Mouse (Mus musculus) embryonic facial prominence, embryonic 12.5 days (tissue): ENCODE results near the gene Ryr1. TPM values are rescaled to one million over a fixed set of nuclear protein-coding genes. Genes with fewer than 3 reads are reported as not detected.

Experiments
- ATAC-seq: fragments of 200-750 bp; cut with Nextera tagmentation; 2 replicates; pipeline ENCODE4 v1.8.0; 2017; ENCODE audit not compliant: insufficient number of reproducible peaks, insufficient read depth, low FRiP score, low TSS enrichment
- H3K27ac ChIP-seq: fragments of 300-500 bp; sonication (generic); 2 replicates; pipeline ENCODE4 v1.5.1; 2016; ENCODE audit warnings: mild to moderate bottlenecking
- H3K27me3 ChIP-seq: fragments of 300-500 bp; sonication (generic); 2 replicates; pipeline ENCODE4 v1.6.1; 2016; ENCODE audit warnings: mild to moderate bottlenecking, moderate library complexity
- H3K36me3 ChIP-seq: fragments of 300-500 bp; sonication (generic); 2 replicates; pipeline ENCODE4 v1.6.1; 2016; ENCODE audit warnings: mild to moderate bottlenecking
- H3K4me1 ChIP-seq: fragments of 300-500 bp; sonication (generic); 2 replicates; pipeline ENCODE4 v1.6.1; 2016
- H3K4me2 ChIP-seq: fragments of 300-500 bp; sonication (generic); replicated peaks from 2 replicates; pipeline ENCODE4 v1.6.1; 2016; ENCODE audit warnings: mild to moderate bottlenecking, moderate library complexity
- H3K4me3 ChIP-seq: fragments of 300-500 bp; sonication (generic); 2 replicates; pipeline ENCODE4 v1.5.1; 2016; ENCODE audit warnings: mild to moderate bottlenecking
- H3K9ac ChIP-seq: fragments of 300-500 bp; sonication (generic); 2 replicates; pipeline ENCODE4 v1.6.1; 2016; ENCODE audit warnings: mild to moderate bottlenecking, moderate library complexity
- H3K9me3 ChIP-seq: fragments of 300-500 bp; sonication (generic); 2 replicates; pipeline ENCODE4 v1.6.1; 2016; ENCODE audit warnings: mild to moderate bottlenecking, moderate library complexity
- WGBS: fragments of 180-500 bp; shearing (Covaris S2); methylation state at CpG from one replicate; pipeline ENCODE4 v1.1.7; 2016; 5-methylcytosine and 5-hydroxymethylcytosine counted together
- polyA plus RNA-seq: library from polyadenylated mRNA; unstranded; fragments of >200 nt; fragmentation: Nextera tagmentation; extraction: Ambion mirVana; gene quantifications from 2 replicates; pipeline ENCODE4 v1.2.1, GENCODE M21; 2016

Ryr1 gene
- polyA plus RNA-seq, 1 experiment from 2014 or later: 3.7 TPM

DNA sequence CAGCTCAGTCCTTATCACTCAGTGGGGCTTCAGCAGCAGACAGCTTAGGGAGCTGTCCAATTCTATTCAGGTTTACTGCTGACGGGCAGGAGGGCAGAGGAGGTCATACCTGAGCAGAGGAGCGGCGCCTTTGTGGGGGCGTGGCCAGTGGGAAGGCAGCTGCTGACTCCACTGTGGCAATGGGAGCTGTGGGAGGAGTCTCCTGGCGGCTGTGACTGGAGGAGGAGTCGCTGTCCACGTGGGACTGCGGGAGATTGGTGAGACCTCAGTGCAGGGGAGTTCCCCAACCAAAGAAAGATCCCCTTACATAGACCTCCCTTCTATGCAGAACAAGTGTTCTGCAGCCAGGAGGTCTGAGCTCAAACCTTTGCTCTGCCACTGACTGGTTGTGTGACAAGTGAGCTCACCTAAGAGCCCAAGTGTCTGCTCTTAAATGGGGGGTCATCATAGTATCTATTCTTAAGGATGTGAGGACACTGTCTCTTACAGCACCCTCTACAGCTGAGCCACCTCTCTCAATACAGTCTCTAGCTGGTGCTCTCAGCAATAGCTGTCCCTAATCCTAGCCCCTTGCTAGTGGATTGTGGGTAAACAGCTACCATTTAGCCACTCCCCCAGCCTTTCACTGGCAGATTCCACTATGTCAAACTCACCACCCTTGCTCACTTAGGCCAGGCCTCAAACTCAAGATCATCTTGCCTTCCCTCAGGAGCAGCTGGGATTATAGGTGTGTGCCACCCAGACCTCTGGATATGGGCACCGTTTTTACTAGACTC is 38.0 kb upstream of the Ryr1 start:
- Histone ChIP-seq H3K4me2 (no peak overlapping the region), H3K27ac (no peak overlapping the region), H3K27me3 (peaks cover 22% of the 10 kb centered on the region), H3K4me1 (peaks cover 14% of the 10 kb centered on the region), H3K9me3 (no peaks in the 10 kb centered on the region), H3K9ac (no peak overlapping the region), H3K4me3 (no peak overlapping the region), H3K36me3 (peaks cover 8% of the 10 kb centered on the region)
- 17% methylated on average over 9 of the region's 9 CpGs for WGBS
- ATAC-seq: 0 out of 2 replicates have a peak, but pooled peaks have one; percentile 16

DNA sequence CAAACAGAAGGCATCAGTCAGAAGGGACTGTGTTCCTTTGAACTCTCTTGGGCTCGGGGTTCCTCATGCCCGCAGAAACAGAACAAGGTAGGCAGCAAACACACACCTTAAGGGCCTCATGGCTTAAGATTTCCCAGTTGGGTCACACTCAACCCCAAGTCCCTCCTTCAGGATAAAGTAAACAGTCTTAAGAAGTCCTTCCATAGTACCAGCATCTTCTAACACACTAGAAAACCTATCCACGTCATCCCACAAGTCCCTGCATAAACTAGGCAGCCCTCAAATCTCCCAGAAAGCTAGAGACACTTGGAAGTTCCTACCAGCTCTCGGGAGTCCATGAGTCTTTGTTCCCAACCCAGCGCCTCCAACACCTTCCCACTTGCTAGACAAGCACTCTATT is 37.3 kb upstream of the Ryr1 start:
- Histone ChIP-seq H3K4me2 (no peak overlapping the region), H3K27ac (no peak overlapping the region), H3K4me1 (peaks cover 8% of the 10 kb centered on the region), H3K9ac (no peak overlapping the region), H3K9me3 (no peaks in the 10 kb centered on the region), H3K27me3 (peaks cover 22% of the 10 kb centered on the region), H3K36me3 (peaks cover 8% of the 10 kb centered on the region), H3K4me3 (no peak overlapping the region)
- ATAC-seq: no peak
- WGBS: 78% methylated on average over 5 of the region's 5 CpGs

DNA sequence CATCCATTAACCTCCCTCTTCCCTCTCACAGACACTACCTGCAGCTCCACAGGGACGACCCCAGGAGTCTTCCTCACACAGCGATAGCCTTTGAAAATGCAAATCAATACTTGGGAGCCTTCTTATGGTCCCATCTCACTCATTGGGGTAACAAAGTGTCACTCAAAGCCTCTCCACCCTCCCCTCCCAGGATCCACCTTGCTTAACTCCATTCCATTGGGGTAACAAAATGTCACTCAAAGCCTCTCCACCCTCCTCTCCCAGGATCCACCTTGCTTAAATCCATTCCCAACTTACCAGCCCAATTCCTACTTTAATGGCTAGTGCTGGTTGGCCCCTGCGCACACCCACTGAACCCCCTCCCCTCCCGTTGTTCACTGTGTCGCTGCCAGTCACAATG is 33.3 kb upstream of the Ryr1 start:
- Histone ChIP-seq H3K27me3 (peaks cover 20% of the 10 kb centered on the region), H3K4me1 (peaks cover 11% of the 10 kb centered on the region)
- WGBS: 2% methylated on average over 5 of the region's 5 CpGs

DNA sequence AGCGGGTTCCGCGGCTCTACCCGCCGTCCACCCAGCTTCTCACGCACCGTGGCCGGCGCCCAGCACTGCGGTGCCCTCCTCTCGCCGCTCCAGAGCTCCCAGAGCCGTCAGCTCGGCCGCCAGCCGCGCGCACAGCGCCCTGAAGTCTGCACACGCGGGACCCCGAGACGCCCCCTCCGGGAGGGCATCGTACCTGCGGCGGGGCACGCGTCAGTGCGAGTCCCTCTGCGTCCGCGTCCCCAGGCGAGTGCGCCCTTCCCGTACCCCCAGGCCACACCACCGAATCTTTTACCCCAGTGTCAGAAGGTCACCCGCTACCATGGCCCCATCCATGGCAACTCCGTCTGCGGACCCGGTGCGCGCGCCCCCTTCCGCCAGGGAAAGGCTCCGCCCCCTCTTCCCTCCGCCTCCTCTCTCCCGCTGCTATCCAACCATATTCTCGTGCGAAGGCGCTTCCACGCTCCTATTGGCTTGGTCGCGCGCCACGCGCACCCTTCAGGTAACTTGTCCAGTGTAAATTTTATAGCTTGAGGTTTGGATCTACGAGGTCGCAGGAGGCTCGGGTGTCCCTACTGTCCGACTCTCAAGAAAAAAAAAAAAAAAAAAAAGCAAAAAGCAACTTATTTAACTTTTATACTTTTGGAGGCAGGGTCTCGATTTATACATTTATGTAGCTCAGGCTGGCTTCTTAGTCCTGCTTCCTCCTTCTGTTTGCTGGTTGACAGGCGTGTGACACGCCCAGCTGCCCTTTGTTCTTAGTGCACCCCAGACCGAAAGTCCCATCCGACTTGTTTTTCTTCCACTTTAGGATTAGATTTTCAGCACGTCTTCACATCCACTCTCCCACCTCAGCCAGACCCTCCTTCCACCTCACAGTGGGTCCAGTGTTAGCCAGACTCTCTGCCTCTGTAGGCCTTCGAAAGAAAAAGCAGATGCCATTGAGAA is 31.1 kb upstream of the Ryr1 start, which contains the start of gene Fam98c:
Fam98c (minus strand) TSS at position 397 of the 945 bp plus-strand sequence.
- ATAC-seq: peak; percentile 68
- Histone ChIP-seq H3K4me1 (0 out of 2 replicates have a peak, but pooled peaks cover 3% of the 10 kb centered on the region), H3K36me3 (peaks cover under 1% of the 10 kb centered on the region; the same call in 1 of the 2 replicates), H3K9me3 (0 out of 2 replicates have a peak, but pooled peaks cover 5% of the 10 kb centered on the region), H3K4me3 (peak within 1 kb of the TSS; percentile 73), H3K27me3 (peaks cover 20% of the 10 kb centered on the region), H3K27ac (peak within 1 kb of the TSS; percentile 88), H3K4me2 (peak within 1 kb of the TSS; percentile 99), H3K9ac (peak within 1 kb of the TSS; percentile 77)
- WGBS: 4% methylated on average over 65 of the region's 68 CpGs

More for the DNA sequence above, 33.3 kb upstream of the Ryr1 start:
- Histone ChIP-seq H3K9ac (no peak overlapping the region), H3K4me2 (no peak overlapping the region), H3K9me3 (0 out of 2 replicates have a peak, but pooled peaks cover 5% of the 10 kb centered on the region), H3K4me3 (no peak overlapping the region), H3K36me3 (peaks cover 8% of the 10 kb centered on the region), H3K27ac (no peak overlapping the region)
- no peak for ATAC-seq

DNA sequence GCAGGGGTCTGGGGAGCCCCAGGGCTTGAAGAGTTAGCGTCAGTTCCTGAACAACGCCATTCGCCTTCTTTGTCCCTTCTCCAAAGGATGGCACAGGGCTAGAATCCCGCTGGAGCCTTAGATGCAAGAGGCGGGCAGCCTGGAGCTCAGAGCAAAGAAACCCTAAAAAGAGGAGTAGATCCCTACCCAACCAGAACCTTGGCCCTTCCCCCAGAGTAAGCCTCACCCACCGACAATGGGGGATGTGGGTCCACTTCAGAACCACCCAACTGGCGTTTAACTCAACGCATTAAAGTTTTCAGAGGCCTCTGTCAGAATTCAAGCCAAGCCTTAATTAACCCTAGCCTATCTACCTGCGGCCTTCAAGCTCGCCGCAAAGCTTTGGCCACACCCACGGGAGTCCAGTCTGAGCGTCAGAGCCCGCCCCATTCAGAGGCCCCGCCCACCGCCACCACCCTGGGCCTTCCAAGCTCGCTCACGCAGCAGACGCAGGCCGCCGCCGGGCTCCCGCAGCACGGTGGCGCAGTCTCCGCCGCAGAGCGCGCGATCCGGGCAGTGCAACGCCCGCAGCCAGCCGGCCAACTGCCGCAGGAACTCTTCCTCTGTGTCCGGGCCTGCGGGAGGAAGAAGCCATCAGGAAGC is 30.3 kb upstream of the Ryr1 start:
- Histone ChIP-seq H3K9ac (peak overlapping the region; percentile 77), H3K27ac (peak overlapping the region; percentile 88), H3K27me3 (peaks cover 20% of the 10 kb centered on the region), H3K9me3 (0 out of 2 replicates have a peak, but pooled peaks cover 5% of the 10 kb centered on the region), H3K36me3 (no peaks in the 10 kb centered on the region), H3K4me3 (peak overlapping the region; percentile 73), H3K4me1 (0 out of 2 replicates have a peak, but pooled peaks cover 3% of the 10 kb centered on the region), H3K4me2 (peak overlapping the region; percentile 99)
- peak; percentile 72 for ATAC-seq
- 6% methylated on average over 37 of the region's 37 CpGs for WGBS

DNA sequence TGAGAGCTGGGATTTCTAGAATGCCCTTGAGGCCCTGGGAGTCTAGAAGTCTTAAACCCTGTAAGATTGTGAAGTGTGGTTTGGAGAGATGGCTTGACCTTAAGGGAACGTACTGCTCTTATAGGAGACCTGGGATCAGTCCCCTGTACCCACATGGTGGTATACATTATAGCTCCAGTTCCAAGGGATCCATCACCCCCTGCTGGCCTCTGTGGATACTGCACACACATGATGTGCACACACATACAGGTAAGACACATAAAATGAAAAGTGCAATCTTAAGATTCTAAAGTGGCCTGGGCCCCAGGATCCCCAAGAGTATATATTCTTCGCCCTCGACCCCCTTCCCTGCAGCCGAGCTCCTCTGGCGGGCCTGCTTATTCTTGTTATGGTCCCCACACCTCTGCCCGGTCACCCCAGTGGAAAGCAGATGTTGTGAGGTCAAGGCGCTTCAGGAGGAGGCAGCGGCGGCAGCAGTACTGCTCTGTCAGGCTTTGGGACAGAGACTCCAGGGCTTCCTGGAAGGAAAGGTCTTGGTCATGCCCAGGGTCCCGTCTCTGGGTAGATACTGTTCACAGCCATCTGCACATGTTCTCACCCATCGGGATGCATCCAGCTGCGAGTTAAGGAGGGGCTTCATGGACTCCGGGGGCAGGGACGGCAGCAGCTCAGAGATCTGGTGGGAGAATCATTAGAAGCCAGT is 29.2 kb upstream of the Ryr1 start:
- H3K9me3 ChIP-seq: 0 out of 2 replicates have a peak, but pooled peaks cover 5% of the 10 kb centered on the region
- H3K4me2 ChIP-seq: no peak overlapping the region
- WGBS: 94% methylated on average over 14 of the region's 14 CpGs
- H3K4me3 ChIP-seq: no peak overlapping the region
- no peak overlapping the region for H3K9ac ChIP-seq
- no peaks in the 10 kb centered on the region for H3K36me3 ChIP-seq
- H3K27me3 ChIP-seq: peaks cover 17% of the 10 kb centered on the region
- H3K4me1 ChIP-seq: 0 out of 2 replicates have a peak, but pooled peaks cover 3% of the 10 kb centered on the region
- no peak overlapping the region for H3K27ac ChIP-seq
- no peak for ATAC-seq

DNA sequence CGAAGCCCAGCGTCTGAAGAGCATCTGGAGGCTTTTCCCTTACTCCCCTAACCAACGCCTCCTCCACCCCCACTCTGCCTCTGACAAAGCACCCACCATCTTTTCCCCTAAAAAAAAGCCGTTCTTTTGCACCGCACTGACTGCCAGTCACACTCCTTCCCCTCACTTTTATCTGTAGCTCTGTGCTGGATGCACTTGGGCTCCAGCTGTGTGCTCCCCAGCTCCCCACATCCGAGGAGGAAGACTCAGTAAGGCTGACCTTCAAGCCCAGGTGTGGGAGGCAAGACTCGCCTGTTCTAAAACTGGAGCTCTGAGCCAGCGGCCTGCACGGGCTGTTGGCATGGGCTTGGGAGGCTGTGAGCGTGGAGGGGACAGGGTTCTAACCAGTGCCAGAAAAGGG is 26.5 kb upstream of the Ryr1 start:
- H3K36me3 ChIP-seq: no peaks in the 10 kb centered on the region
- 0 out of 2 replicates have a peak, but pooled peaks cover 5% of the 10 kb centered on the region for H3K9me3 ChIP-seq
- ATAC-seq: no peak
- 0 out of 2 replicates have a peak, but pooled peaks cover 3% of the 10 kb centered on the region for H3K4me1 ChIP-seq
- H3K27me3 ChIP-seq: no peaks in the 10 kb centered on the region
- no peak overlapping the region for H3K4me3 ChIP-seq
- H3K27ac ChIP-seq: no peak overlapping the region
- H3K4me2 ChIP-seq: no peak overlapping the region
- 61% methylated on average over 10 of the region's 10 CpGs for WGBS
- H3K9ac ChIP-seq: no peak overlapping the region

DNA sequence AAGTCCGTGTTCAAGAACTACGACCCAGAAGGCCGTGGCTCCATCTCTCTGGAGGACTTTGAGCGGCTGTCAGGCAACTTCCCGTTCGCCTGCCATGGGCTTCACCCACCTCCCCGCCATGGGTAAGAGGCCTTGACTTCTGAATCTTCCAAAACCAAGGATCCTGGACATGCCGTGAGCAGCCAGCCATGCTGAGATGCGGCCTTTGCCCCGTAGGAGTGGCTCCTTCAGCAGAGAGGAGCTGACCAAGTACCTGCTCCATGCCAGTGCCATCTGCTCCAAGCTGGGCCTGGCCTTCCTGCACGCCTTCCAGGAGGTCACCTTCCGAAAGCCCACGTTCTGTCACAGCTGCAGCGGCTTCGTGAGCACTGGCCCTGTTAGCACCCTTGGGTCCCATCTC is 23.8 kb upstream of the Ryr1 start:
- Histone ChIP-seq H3K4me3 (no peak overlapping the region), H3K9ac (no peak overlapping the region), H3K4me2 (no peak overlapping the region), H3K4me1 (no peaks in the 10 kb centered on the region), H3K27me3 (no peaks in the 10 kb centered on the region), H3K9me3 (no peaks in the 10 kb centered on the region), H3K27ac (no peak overlapping the region), H3K36me3 (no peaks in the 10 kb centered on the region)
- 88% methylated on average over 15 of the region's 15 CpGs for WGBS
- no peak for ATAC-seq

DNA sequence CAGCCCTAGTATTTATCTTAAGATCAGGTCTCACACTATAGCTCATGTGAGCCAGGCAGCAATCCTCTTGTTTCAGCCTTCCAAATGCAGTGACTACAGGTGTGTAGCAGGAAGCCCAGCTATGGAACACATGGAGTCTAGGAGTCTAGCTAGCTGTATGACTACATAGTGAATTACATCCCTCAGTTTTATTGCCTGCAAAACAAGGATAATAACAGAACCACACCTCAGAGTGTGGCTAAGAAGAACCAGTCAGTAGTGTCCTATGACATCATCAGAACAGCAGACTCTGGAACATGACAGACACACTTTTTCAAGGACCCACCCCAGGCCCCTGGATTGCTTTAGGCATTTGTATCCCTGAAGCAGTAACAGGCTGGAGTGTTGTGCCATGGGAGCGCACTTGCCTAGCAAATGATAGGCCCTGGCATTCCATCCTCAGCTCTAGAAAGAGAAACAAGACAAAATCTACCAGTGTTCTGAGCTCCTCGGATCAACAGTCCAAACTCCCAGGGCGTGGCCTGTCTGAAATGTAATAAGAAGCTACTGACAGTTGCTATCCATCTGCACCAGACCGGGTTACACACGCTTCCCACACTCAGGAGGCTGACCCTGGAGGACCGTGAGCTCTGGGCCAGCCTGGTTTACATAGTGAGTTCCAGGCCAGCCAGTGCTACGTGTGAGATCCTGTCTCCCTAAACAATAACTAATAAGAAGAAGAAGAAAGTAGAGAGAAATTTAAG is 21.8 kb upstream of the Ryr1 start:
- WGBS: 81% methylated on average over 7 of the region's 7 CpGs
- H3K27ac ChIP-seq: no peak overlapping the region
- H3K4me3 ChIP-seq: no peak overlapping the region
- H3K9me3 ChIP-seq: no peaks in the 10 kb centered on the region
- H3K4me1 ChIP-seq: no peaks in the 10 kb centered on the region
- no peak overlapping the region for H3K9ac ChIP-seq
- H3K4me2 ChIP-seq: no peak overlapping the region
- ATAC-seq: no peak
- H3K36me3 ChIP-seq: no peaks in the 10 kb centered on the region
- no peaks in the 10 kb centered on the region for H3K27me3 ChIP-seq

DNA sequence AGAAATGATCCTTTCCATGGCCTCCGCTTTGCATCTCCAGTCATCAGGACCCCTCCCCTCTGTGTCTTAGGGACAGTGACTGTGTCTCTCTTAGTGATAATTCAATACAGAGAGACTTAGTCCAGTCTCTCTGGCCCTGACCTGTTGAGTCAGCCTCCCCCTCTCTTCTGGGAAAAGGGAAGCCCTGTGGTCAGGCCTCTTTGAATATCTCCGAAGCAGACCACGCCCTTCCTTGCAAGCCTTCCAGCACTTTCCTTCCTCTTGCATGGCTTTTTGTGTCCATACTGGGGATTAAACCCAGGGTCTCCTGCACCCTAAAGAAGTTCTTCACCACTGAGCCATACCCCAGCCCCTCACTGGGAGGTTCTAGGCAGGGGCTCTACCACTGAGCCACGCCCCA is 19.0 kb upstream of the Ryr1 start:
- Histone ChIP-seq H3K4me2 (no peak overlapping the region), H3K9ac (no peak overlapping the region), H3K27me3 (no peaks in the 10 kb centered on the region), H3K9me3 (no peaks in the 10 kb centered on the region), H3K27ac (no peak overlapping the region), H3K36me3 (no peaks in the 10 kb centered on the region), H3K4me1 (no peaks in the 10 kb centered on the region), H3K4me3 (no peak overlapping the region)
- 94% methylated on average over 4 of the region's 4 CpGs for WGBS
- ATAC-seq: no peak
